Mouse (Mus musculus): ENCODE measurements at regions not wholly inside any gene's neighbourhood (a gene's known extent, or its start where the extent isn't known, plus 50 kb on each side); places are given as distances from the start of the nearest gene placed in this dataset.

- DNase-seq = no peak
- intact Hi-C loops (cut with DNase I) = no loop called here
Measured at GRCm38 (mm10) chr4:93935692-93936091, 600.4 kb upstream of the Tusc1 start.

- intact Hi-C loops (cut with DNase I) = no loop called here
- no peak for DNase-seq
Measured at GRCm38 (mm10) chr4:93927117-93927516, 591.8 kb upstream of the Tusc1 start.

GRCm38 (mm10) chr4:93924402-93924801, 589.1 kb upstream of the Tusc1 start:
- no peak for DNase-seq
- intact Hi-C loops (cut with DNase I) = no loop called here

- intact Hi-C loops (cut with DNase I) = no loop called here
- no peak for DNase-seq
Measured at GRCm38 (mm10) chr4:93886631-93887030, 551.3 kb upstream of the Tusc1 start.

- no peak for DNase-seq
- intact Hi-C loops (cut with DNase I) = no loop called here
Measured at GRCm38 (mm10) chr4:93881318-93881717, 546.0 kb upstream of the Tusc1 start.

GRCm38 (mm10) chr4:93879351-93879872, 544.1 kb upstream of the Tusc1 start:
- DNase-seq = no peak
- intact Hi-C loops (cut with DNase I) = no loop called here

GRCm38 (mm10) chr4:93873271-93873670, 538.0 kb upstream of the Tusc1 start:
- DNase-seq = no peak

GRCm38 (mm10) chr4:93853451-93853850, 518.1 kb upstream of the Tusc1 start:
- no peak for DNase-seq
- intact Hi-C loops (cut with DNase I) = no loop called here

More at GRCm38 (mm10) chr4:93873271-93873670, 538.0 kb upstream of the Tusc1 start:
- intact Hi-C loops (cut with DNase I) = no loop called here

GRCm38 (mm10) chr4:93849178-93849577, 513.9 kb upstream of the Tusc1 start:
- DNase-seq = no peak
- intact Hi-C loops (cut with DNase I) = no loop called here

- intact Hi-C loops (cut with DNase I) = no loop called here
- no peak for DNase-seq
Measured at GRCm38 (mm10) chr4:93830701-93831100, 495.4 kb upstream of the Tusc1 start.

GRCm38 (mm10) chr4:93793104-93793503, 457.8 kb upstream of the Tusc1 start:
- no peak for DNase-seq
- intact Hi-C loops (cut with DNase I) = no loop called here

GRCm38 (mm10) chr4:93790157-93790556, 454.8 kb upstream of the Tusc1 start:
- intact Hi-C loops (cut with DNase I) = no loop called here
- no peak for DNase-seq

GRCm38 (mm10) chr4:93754497-93754896, 419.2 kb upstream of the Tusc1 start:
- no peak for DNase-seq
- intact Hi-C loops (cut with DNase I) = no loop called here

- intact Hi-C loops (cut with DNase I) = no loop called here
- DNase-seq = no peak
Measured at GRCm38 (mm10) chr4:93746326-93746725, 411.0 kb upstream of the Tusc1 start.

- DNase-seq = no peak
- intact Hi-C loops (cut with DNase I) = no loop called here
Measured at GRCm38 (mm10) chr4:93713711-93714110, 378.4 kb upstream of the Tusc1 start.

GRCm38 (mm10) chr4:93676403-93677039, 341.2 kb upstream of the Tusc1 start:
- intact Hi-C loops (cut with DNase I) = no loop called here
- DNase-seq = no peak

- DNase-seq = no peak
- intact Hi-C loops (cut with DNase I) = no loop called here
Measured at GRCm38 (mm10) chr4:93675739-93676402, 340.6 kb upstream of the Tusc1 start.

- intact Hi-C loops (cut with DNase I) = no loop called here
Measured at GRCm38 (mm10) chr4:93669050-93669449, 333.7 kb upstream of the Tusc1 start.

GRCm38 (mm10) chr4:93664293-93664692, 329.0 kb upstream of the Tusc1 start:
- DNase-seq = no peak
- intact Hi-C loops (cut with DNase I) = no loop called here

More at GRCm38 (mm10) chr4:93669050-93669449, 333.7 kb upstream of the Tusc1 start:
- no peak for DNase-seq

- intact Hi-C loops (cut with DNase I) = no loop called here
- DNase-seq = no peak
Measured at GRCm38 (mm10) chr4:93638207-93638606, 302.9 kb upstream of the Tusc1 start.

GRCm38 (mm10) chr4:93598474-93598873, 263.2 kb upstream of the Tusc1 start:
- intact Hi-C loops (cut with DNase I) = no loop called here
- DNase-seq = no peak

GRCm38 (mm10) chr4:93584328-93584727, 249.0 kb upstream of the Tusc1 start:
- intact Hi-C loops (cut with DNase I) = no loop called here
- no peak for DNase-seq

All from heart, postnatal 10 days (tissue).